Mouse (Mus musculus) cerebellum, adult 11 months (tissue): Measurements from ENCODE around the gene Heatr5b.
A peak's percentile ranks its signal among the peaks of the same experiment; 100 is the strongest.

Source experiments
- DNase-seq: peaks from one replicate; pipeline ENCODE4 v3.0.0; 2022

Heatr5b gene

GRCm38 (mm10) chr17:78766084-78766483 lies 69.1 kb downstream of the Heatr5b start:
- no peak for DNase-seq

- DNase-seq: no peak
Observed at GRCm38 (mm10) chr17:78763272-78763671, 71.9 kb downstream of the Heatr5b start.

GRCm38 (mm10) chr17:78752938-78753655 lies 82.1 kb downstream of the Heatr5b start:
- no peak for DNase-seq

- no peak for DNase-seq
Observed at GRCm38 (mm10) chr17:78752064-78752463, 83.1 kb downstream of the Heatr5b start.

- DNase-seq: no peak
Observed at GRCm38 (mm10) chr17:78748440-78748839, 86.7 kb downstream of the Heatr5b start.

GRCm38 (mm10) chr17:78738416-78738815 lies 96.7 kb downstream of the Heatr5b start:
- DNase-seq: no peak

- no peak for DNase-seq
Observed at GRCm38 (mm10) chr17:78737771-78738170, 97.4 kb downstream of the Heatr5b start.

GRCm38 (mm10) chr17:78737096-78737495 lies 98.1 kb downstream of the Heatr5b start, which contains the start of gene Strn:
Gene Strn, minus strand, starts transcription at chr17:78737196.
- no peak for DNase-seq

GRCm38 (mm10) chr17:78736473-78736988 lies 98.6 kb downstream of the Heatr5b start:
- DNase-seq: peak; percentile 98

GRCm38 (mm10) chr17:78735731-78736472 lies 99.3 kb downstream of the Heatr5b start:
- DNase-seq: peak; percentile 32

- no peak for DNase-seq
Observed at GRCm38 (mm10) chr17:78734806-78735205, 100.4 kb downstream of the Heatr5b start.

- no peak for DNase-seq
Observed at GRCm38 (mm10) chr17:78732056-78732455, 103.1 kb downstream of the Heatr5b start.

GRCm38 (mm10) chr17:78726746-78727449 lies 108.3 kb downstream of the Heatr5b start:
- no peak for DNase-seq

- DNase-seq: no peak
Observed at GRCm38 (mm10) chr17:78724461-78725055, 110.6 kb downstream of the Heatr5b start.

- DNase-seq: no peak
Observed at GRCm38 (mm10) chr17:78721690-78722089, 113.5 kb downstream of the Heatr5b start.

- no peak for DNase-seq
Observed at GRCm38 (mm10) chr17:78719086-78719485, 116.1 kb downstream of the Heatr5b start.

- DNase-seq: no peak
Observed at GRCm38 (mm10) chr17:78710258-78710657, 124.9 kb downstream of the Heatr5b start.

GRCm38 (mm10) chr17:78708422-78708821 lies 126.7 kb downstream of the Heatr5b start:
- no peak for DNase-seq

- DNase-seq: no peak
Observed at GRCm38 (mm10) chr17:78702988-78703387, 132.2 kb downstream of the Heatr5b start.
